Mouse (Mus musculus) midbrain, embryonic 15.5 days (tissue): Measurements from ENCODE around the gene Tex45. TPM values are rescaled to one million over a fixed set of nuclear protein-coding genes. Genes with fewer than 3 reads are reported as not detected.

ENCODE experiments used
- ATAC-seq: fragments of 200-750 bp; cut with Nextera tagmentation; replicated peaks from 2 replicates; pipeline ENCODE4 v1.8.0; 2017; ENCODE audit warnings: moderate TSS enrichment
- H3K27ac ChIP-seq: fragments of 300-500 bp; sonication (generic); 2 replicates; pipeline ENCODE4 v1.5.1; 2015; ENCODE audit warnings: mild to moderate bottlenecking, inconsistent platforms
- H3K27me3 ChIP-seq: fragments of 300-500 bp; sonication (generic); replicated peaks from 2 replicates; pipeline ENCODE4 v1.6.1; 2015; ENCODE audit warnings: inconsistent platforms
- H3K36me3 ChIP-seq: fragments of 300-500 bp; sonication (generic); replicated peaks from 2 replicates; pipeline ENCODE4 v1.6.1; 2015; ENCODE audit warnings: inconsistent platforms
- H3K4me1 ChIP-seq: fragments of 300-500 bp; sonication (generic); 2 replicates; pipeline ENCODE4 v1.6.1; 2015; ENCODE audit warnings: inconsistent platforms
- H3K4me2 ChIP-seq: fragments of 300-500 bp; sonication (generic); 2 replicates; pipeline ENCODE4 v1.6.1; 2015; ENCODE audit warnings: inconsistent platforms, mild to moderate bottlenecking, moderate library complexity
- H3K4me3 ChIP-seq: fragments of 300-500 bp; sonication (generic); 2 replicates; pipeline ENCODE4 v1.5.1; 2015; ENCODE audit warnings: mild to moderate bottlenecking, inconsistent platforms
- H3K9ac ChIP-seq: fragments of 300-500 bp; sonication (generic); 2 replicates; pipeline ENCODE4 v1.6.1; 2015; ENCODE audit warnings: mild to moderate bottlenecking, inconsistent platforms
- H3K9me3 ChIP-seq: fragments of 300-500 bp; sonication (generic); 2 replicates; pipeline ENCODE4 v1.6.1; 2016; ENCODE audit warnings: inconsistent platforms
- WGBS: fragments of 180-500 bp; shearing (Covaris S2); methylation state at CpG from one replicate; pipeline ENCODE4 v1.1.7; 2015; ENCODE audit warnings: mixed read lengths; 5-methylcytosine and 5-hydroxymethylcytosine counted together
- polyA plus RNA-seq: library from polyadenylated mRNA; unstranded; fragments of >200 nt; fragmentation: Nextera tagmentation; extraction: Ambion mirVana; gene quantifications from 2 replicates; pipeline ENCODE4 v1.2.1, GENCODE M21; 2015

Tex45 gene
- polyA plus RNA-seq, 1 experiment from 2014 or later = 0.23 TPM

DNA sequence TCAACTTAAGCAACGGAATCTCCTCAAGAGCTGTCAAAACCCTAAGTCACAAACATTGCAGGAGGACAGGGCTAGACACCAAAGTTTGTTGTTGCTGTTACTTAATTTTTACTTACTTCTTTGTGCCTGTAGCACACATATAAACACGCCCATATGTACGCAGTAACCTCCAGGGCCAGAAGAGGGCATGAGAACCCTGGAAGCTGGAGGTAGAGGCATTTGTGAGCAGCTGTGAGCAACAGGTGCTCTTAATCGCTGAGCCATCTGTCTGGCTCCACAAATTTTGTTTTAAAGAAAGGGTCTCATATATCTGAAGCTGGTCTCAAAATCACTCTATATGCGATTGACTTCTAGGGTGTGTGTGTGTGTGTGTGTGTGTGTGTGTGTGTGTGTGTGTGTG lies 6.4 kb upstream of the Tex45 start:
- Histone ChIP-seq H3K4me3 (no peak overlapping the region), H3K9me3 (no peaks in the 10 kb centered on the region), H3K27me3 (no peaks in the 10 kb centered on the region), H3K4me2 (no peak overlapping the region), H3K27ac (no peak overlapping the region), H3K4me1 (peaks cover 9% of the 10 kb centered on the region), H3K36me3 (no peaks in the 10 kb centered on the region), H3K9ac (no peak overlapping the region)
- ATAC-seq = no peak
- 53% methylated on average over 5 of the region's 5 CpGs for WGBS

DNA sequence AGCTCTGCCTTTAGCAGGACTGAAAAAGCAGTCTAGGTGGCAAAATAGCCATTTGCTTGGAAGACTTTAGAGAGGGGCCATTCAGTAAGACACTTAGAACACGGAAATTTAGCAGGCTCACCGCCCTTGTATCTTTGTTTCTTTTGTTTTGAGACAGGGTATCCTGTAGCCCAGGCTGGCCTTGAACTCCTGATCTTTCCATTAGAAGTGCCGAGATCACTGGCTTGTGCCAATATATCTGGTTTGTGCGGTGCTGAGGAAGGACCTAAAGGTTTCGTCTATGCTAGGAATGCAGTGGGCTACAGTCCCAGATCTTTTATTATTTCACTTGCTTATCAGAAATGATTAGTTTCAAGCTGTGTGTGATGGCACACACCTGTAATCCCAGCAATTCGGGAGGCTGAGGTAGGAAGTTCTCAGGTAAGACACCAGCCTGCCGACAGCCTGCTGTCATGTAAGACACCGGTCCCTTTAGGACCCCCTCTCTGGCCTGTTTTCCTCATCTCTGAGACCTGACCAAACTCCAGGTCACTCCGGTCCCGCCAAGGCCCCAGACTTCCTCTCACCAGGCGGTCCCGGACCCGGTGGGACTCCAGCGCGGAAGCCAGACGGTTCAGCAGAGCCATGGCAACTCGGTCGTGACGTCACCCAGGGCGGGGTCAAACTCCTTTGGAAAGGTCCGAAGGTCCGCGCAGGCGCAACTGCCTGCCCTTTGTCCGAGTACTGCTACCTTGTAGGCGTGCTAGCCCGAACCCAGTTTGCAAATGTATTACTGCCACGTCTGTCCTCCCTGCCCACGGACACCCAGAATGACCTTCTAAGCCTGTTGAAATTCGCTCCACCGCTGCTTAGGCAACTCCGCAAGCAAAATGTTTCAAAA lies 3.4 kb upstream of the Tex45 start, which contains the start of gene Pex11g:
Gene Pex11g, minus strand, starts transcription at position 675 of the 880 bp plus-strand sequence.
- Histone ChIP-seq H3K4me2 (peak within 1 kb of the TSS; percentile 58), H3K36me3 (no peaks in the 10 kb centered on the region), H3K27me3 (no peaks in the 10 kb centered on the region), H3K4me1 (peaks cover 9% of the 10 kb centered on the region), H3K4me3 (peak within 1 kb of the TSS; percentile 46), H3K9me3 (no peaks in the 10 kb centered on the region), H3K27ac (peak within 1 kb of the TSS; percentile 87), H3K9ac (peak within 1 kb of the TSS; percentile 56)
- ATAC-seq = peak; percentile 96
- WGBS = 9% methylated on average over 32 of the region's 32 CpGs

DNA sequence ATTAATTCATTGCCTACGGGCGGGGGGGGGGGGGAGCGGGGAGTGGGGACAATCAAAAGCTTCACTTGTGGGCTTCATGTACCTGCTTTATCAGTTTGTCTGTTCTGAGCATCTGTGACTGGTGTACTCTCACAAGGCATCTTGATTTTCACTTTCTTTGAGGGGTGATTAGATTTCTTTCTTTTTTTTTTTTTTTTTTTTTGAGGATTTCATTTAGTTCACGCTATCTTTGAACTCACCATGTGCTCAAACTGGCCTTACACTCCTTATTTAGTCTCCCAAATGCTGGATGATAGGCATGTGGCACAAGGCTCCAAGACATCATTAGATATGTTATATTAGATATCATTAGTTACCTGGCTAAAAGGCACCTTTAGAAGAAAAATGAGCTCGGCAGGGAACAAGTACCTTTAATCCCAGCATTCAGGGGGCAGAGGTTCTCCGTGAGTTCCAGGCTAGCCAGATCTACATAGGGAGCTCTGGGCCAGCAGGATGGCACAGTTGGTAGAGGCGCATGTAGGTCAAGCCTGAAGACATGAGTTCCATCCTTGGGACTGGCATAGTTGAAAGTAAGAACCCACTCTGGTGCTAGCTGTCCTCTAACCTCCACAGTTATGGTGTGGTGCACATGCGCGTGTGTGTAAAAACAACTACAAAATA lies 2.6 kb upstream of the Tex45 start:
- peak overlapping the region; percentile 56 for H3K9ac ChIP-seq
- H3K4me1 ChIP-seq = peaks cover 9% of the 10 kb centered on the region
- peak overlapping the region; percentile 87 for H3K27ac ChIP-seq
- H3K27me3 ChIP-seq = no peaks in the 10 kb centered on the region
- ATAC-seq = peak; percentile 23
- peak overlapping the region; percentile 46 for H3K4me3 ChIP-seq
- H3K9me3 ChIP-seq = no peaks in the 10 kb centered on the region
- no peaks in the 10 kb centered on the region for H3K36me3 ChIP-seq
- WGBS = 47% methylated on average over 9 of the region's 9 CpGs
- peak overlapping the region; percentile 58 for H3K4me2 ChIP-seq

DNA sequence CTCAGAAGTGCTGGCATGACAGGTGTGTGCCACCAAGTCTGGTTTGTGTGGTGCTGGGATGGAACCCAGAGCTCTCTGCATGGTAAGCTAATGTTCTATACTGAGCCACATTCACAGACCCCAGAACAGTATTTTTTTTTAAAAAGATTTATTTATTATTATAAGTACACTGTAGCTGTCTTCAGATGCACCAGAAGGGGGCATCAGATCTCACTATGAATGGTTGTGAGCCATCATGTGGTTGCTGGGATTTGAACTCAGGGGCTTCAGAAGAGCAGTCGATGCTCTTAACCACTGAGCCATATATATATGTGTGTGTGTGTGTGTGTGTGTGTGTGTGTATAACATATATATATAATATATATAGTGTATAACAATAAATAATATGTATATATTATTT lies 1.8 kb upstream of the Tex45 start:
- Histone ChIP-seq H3K9ac (no peak overlapping the region), H3K27me3 (no peaks in the 10 kb centered on the region), H3K4me3 (no peak overlapping the region), H3K4me2 (no peak overlapping the region), H3K36me3 (no peaks in the 10 kb centered on the region), H3K27ac (peak overlapping the region; percentile 87; the same call in 1 of the 2 replicates), H3K9me3 (no peaks in the 10 kb centered on the region), H3K4me1 (peaks cover 9% of the 10 kb centered on the region)
- WGBS = 88% methylated on average over 1 of the region's 1 CpGs
- ATAC-seq = no peak

DNA sequence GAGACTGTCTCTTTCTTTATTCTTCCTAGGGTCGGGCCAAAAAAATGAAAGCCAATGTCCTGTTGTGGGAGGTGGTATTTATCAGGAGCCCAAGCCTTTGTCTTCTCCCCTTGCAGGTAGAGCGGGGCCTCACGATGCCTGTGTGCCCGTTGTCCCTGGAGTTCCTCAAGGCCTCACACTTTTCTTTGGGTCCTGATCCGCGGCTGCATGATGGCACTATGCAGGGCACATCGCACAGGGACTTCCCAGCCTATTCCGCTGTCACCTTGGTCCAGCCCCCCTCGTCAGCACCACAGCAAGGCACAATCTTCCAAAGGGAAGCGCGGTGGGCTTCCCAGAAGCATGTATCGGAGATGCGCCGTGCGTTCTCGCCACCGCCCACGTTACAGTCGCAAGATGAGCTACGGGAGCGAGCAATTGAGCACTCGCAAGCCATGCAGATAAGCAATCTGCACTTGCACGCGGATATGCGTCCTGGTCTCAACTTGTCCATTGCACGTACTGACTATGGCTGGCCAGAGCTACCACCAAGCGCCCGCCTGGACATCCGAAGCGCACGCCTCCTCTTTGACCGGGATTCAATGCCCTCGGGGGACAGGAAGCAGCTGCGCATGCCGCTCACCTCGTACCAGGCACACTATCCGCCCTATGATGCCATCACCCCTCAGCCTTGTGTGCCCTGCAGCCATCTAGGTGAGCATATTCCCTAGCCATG lies 5.2 kb downstream of the Tex45 start:
- 28% methylated on average over 37 of the region's 37 CpGs for WGBS
- Histone ChIP-seq H3K27me3 (no peaks in the 10 kb centered on the region), H3K4me1 (peaks cover 5% of the 10 kb centered on the region; the same call in 1 of the 2 replicates), H3K27ac (no peak overlapping the region), H3K9me3 (no peaks in the 10 kb centered on the region), H3K36me3 (no peaks in the 10 kb centered on the region), H3K9ac (peak overlapping the region; percentile 37; the same call in 1 of the 2 replicates), H3K4me3 (peak overlapping the region; percentile 34), H3K4me2 (peak overlapping the region; percentile 51)
- ATAC-seq = peak; percentile 65

DNA sequence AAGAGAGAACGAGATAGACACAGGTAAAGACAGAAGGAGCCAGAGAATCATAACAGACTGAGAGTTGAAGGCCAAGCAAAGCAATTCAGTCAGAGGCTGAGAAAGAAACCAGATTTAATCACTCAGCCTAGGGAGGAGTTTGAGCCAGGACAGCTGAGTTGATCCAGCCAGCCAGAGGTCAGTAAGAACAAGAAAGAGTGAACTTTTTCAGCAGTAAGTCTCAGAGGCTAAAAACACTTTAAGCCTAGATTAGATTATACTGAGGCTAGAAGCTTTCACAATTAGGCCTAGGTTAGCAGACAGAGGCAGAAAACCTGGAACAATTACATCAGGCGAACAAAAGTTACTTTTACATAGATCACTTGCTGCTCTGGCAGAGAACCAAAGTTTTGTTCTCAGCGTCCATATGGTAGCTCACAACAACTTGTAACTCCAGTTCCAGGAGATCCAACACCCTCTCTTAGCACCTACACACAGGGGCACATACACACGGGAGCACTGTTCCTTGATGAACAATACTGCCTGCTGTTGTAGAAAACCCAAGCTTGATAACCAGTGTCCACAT lies 9.6 kb downstream of the Tex45 start:
- H3K9me3 ChIP-seq = no peaks in the 10 kb centered on the region
- peaks cover 5% of the 10 kb centered on the region; the same call in 1 of the 2 replicates for H3K4me1 ChIP-seq
- H3K4me2 ChIP-seq = no peak overlapping the region
- no peak overlapping the region for H3K9ac ChIP-seq
- H3K27me3 ChIP-seq = no peaks in the 10 kb centered on the region
- 78% methylated on average over 4 of the region's 4 CpGs for WGBS
- no peak for ATAC-seq
- H3K36me3 ChIP-seq = no peaks in the 10 kb centered on the region
- H3K27ac ChIP-seq = no peak overlapping the region
- no peak overlapping the region for H3K4me3 ChIP-seq

DNA sequence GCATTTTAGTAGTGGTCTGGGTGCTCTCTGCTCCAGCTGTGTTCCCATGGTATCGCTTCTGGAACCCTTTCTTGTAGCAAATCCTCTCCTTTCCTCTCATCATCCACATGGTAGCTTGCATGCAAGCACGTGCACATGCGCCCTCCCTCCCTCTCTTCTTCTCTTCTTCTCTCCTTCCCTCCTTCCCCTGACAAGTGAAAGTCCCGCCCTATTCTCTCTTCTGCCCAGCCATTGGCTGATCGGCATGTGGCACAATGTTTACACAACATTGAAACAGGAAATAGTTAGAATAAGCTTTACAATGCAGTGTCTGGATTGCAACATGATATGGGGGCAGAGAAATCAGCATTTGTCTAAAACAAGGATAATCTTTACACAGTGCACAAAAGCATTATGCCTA lies 10.9 kb downstream of the Tex45 start:
- Histone ChIP-seq H3K27me3 (no peaks in the 10 kb centered on the region), H3K9ac (no peak overlapping the region), H3K9me3 (no peaks in the 10 kb centered on the region), H3K36me3 (no peaks in the 10 kb centered on the region), H3K27ac (no peak overlapping the region), H3K4me2 (no peak overlapping the region), H3K4me3 (no peak overlapping the region), H3K4me1 (no peaks in the 10 kb centered on the region)
- ATAC-seq = no peak
- WGBS = 63% methylated on average over 5 of the region's 5 CpGs

DNA sequence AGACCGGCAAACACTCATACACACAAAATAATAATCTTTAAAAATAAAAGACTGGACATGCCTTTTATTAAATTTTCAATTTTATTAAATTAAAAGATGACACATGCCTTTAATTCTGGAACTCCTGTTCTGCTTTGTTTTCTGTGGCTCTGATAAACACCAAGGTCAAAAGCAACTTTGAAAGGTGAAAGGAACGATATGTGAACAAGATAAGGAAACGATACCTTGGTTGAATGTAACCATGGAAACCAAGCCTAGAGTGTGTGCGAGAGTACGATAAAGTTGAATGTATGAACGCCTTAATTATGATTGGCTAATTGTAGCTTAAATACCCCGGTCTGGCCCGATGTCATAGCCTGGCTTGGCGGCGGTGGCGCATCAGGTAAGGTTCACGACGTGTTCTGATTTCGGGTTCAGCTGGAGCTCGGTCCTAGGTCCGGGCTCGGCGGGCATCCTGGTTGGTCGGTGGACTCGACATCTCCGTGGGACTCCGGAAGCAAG lies 11.6 kb downstream of the Tex45 start:
- H3K4me1 ChIP-seq = no peaks in the 10 kb centered on the region
- no peak for ATAC-seq
- no peak overlapping the region for H3K27ac ChIP-seq
- no peaks in the 10 kb centered on the region for H3K36me3 ChIP-seq
- H3K27me3 ChIP-seq = no peaks in the 10 kb centered on the region
- 88% methylated on average over 22 of the region's 22 CpGs for WGBS
- no peak overlapping the region for H3K9ac ChIP-seq
- H3K4me2 ChIP-seq = no peak overlapping the region
- no peaks in the 10 kb centered on the region for H3K9me3 ChIP-seq
- H3K4me3 ChIP-seq = no peak overlapping the region

DNA sequence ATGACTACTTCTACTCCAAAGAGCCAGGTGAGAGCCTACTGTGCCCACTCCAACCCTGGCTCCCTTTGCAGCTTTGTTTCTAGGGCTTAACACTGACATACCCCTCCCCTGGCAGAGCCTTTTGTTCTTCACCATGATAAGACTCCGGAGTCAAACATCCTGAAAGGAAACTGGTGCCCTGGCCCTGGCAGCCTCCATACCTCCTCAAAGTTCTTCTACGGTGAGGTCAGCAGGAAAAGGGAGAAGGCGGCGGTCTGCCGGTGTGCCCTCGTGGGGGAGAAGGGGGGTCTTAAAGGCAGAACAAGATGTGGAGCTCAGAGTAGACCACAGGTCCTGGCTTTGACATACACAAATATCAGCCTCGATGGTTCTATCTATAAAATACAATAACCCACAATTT lies 12.9 kb downstream of the Tex45 start:
- 86% methylated on average over 7 of the region's 7 CpGs for WGBS

DNA sequence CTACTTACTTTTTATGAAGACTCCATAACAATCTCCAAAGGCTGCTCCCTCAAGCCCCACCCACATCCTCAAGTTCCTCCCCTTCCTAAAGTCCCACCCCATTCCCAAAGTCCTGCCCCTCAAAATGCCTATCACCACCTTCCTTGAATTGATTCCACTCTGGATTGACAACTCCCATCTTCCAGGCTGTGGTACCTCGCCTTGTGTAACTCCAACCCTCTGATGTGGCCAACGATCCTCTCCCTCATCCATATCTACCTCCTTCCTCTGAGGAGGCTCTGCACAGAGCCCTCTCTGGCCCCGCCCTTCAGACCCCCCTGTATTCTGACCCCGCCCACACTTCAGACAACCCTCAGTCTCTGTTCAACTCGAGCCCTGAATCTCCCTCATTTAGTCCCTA lies 14.5 kb downstream of the Tex45 start:
- Histone ChIP-seq H3K27me3 (no peaks in the 10 kb centered on the region), H3K4me2 (no peak overlapping the region), H3K27ac (no peak overlapping the region), H3K4me1 (no peaks in the 10 kb centered on the region), H3K4me3 (no peak overlapping the region), H3K36me3 (no peaks in the 10 kb centered on the region), H3K9ac (no peak overlapping the region), H3K9me3 (no peaks in the 10 kb centered on the region)
- 25% methylated on average over 5 of the region's 5 CpGs for WGBS
- ATAC-seq = 0 out of 2 replicates have a peak, but pooled peaks have one; percentile 35

More for the DNA sequence above, 12.9 kb downstream of the Tex45 start:
- Histone ChIP-seq H3K27me3 (no peaks in the 10 kb centered on the region), H3K4me2 (no peak overlapping the region), H3K9me3 (no peaks in the 10 kb centered on the region), H3K4me1 (no peaks in the 10 kb centered on the region), H3K36me3 (no peaks in the 10 kb centered on the region), H3K4me3 (no peak overlapping the region), H3K27ac (no peak overlapping the region), H3K9ac (no peak overlapping the region)
- no peak for ATAC-seq

DNA sequence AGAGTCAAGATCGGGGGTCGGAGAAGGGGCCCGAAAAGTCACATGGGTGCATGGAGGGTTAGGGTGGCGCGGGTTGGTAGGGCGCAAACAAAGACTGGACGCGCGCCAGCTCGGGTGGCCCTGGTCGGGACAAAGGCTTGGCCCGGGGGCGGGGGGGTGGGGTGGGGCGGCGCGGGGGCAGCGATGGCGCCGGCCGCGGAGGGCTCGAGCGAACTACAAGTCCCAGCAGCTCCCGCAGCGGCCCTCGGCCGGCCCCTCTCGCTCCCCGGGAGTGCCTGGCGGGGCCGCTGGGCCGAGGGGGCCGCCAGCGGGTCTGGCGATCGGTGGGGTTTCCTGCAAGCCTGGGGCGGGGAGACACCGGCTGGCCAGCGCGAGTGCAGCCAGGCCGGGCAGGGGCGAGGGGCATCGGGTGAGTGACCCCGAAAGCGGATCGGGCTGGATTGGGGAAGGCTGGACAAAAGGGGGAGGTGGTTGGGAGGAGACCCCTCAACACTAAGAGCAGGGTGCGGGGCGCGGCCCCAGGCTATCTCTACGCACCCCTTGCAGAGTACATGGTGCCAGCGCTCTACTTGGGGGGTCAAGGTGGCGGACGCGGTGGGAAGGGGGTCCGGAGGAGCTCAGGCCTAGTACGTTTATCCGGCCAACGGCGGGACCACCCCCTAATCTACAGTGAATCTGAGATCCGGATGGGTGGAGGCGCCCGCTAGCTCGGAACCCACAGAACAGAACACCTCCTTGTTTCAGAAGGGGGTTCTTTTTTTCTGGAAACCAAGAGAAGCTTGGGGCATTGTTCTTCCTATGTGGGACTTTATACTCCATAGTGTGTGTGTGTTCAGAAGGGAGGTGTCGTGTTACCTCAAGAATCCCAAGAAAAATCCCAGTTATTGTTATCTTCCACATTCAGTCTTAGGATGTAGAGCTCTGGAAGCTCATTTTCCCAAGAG lies 22.5 kb downstream of the Tex45 start, which contains the start of gene Zfp358:
Gene Zfp358, plus strand, starts transcription at position 238 of the 944 bp plus-strand sequence.
- WGBS = under 1% methylated on average over 63 of the region's 64 CpGs
- Histone ChIP-seq H3K9ac (peak within 1 kb of the TSS; percentile 98), H3K4me1 (peaks cover 31% of the 10 kb centered on the region)

More for the DNA sequence above, 22.5 kb downstream of the Tex45 start, which contains the start of gene Zfp358:
- peaks cover 22% of the 10 kb centered on the region for H3K36me3 ChIP-seq
- H3K27me3 ChIP-seq = no peaks in the 10 kb centered on the region
- no peaks in the 10 kb centered on the region for H3K9me3 ChIP-seq
- H3K27ac ChIP-seq = peak within 1 kb of the TSS; percentile 87
- H3K4me2 ChIP-seq = peak within 1 kb of the TSS; percentile 62
- peak within 1 kb of the TSS; percentile 64 for H3K4me3 ChIP-seq
- ATAC-seq = peak; percentile 91
